Mouse (Mus musculus): ENCODE results near the gene Cdkn2a.

Gene Cdkn2a

DNA sequence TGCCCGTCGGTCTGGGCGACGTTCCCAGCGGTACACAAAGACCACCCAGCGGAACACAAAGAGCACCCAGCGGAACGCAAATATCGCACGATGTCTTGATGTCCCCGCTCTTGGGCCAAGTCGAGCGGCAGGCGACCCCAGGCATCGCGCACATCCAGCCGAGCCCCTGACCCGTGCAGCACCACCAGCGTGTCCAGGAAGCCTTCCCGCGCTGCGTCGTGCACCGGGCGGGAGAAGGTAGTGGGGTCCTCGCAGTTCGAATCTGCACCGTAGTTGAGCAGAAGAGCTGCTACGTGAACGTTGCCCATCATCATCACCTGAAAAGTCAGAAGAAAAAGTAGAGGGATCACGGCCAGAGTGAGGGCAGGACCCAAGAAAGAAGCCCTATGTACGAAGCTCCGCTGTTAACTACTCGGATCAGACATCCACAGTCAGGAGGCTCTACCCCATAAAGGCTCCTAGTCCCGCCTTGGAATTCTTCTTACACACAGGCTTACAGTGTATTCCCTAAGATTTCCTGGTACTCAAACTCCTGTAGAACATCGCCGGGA lies 17.7 kb downstream of the Cdkn2a start:
- DNase-seq = no peak

- no peak for DNase-seq
Observed at GRCm38 (mm10) chr4:89275811-89276584, 18.5 kb downstream of the Cdkn2a start.

DNA sequence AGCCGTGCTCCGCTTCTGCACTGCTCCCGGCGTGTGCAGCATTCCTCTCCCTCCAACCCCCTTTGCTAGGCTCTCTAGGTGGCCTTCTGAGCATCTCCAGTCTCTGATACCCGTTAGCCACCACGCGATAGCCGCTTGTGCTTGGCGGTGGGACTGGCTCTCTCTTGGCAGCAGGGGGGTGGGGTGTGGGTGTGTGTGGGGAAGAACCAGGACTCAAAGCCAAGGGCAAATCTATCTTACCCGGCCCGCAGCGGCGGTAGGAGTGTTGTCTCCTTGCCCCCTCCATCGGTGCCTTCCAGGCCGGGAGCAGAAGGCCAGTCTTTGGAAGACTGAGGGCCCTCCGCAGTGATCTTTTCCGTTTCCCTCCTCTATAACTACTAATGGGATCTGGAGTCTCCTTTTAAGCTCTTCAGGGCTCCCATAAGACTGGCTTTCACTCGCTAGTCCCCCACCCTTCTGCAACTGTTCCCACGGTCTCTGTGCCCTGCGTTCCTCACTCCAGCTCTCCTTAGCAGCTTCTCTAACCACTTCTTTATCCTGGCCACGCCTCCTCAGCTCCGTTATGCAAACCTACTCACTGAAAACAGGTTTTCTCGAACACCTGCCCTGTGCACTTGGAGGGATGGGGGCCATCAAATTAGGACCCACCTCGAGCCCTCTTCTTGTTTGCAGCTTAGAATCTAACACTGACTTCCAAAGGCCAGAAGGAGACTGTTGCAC lies 19.5 kb downstream of the Cdkn2a start:
- DNase-seq = no peak

DNA sequence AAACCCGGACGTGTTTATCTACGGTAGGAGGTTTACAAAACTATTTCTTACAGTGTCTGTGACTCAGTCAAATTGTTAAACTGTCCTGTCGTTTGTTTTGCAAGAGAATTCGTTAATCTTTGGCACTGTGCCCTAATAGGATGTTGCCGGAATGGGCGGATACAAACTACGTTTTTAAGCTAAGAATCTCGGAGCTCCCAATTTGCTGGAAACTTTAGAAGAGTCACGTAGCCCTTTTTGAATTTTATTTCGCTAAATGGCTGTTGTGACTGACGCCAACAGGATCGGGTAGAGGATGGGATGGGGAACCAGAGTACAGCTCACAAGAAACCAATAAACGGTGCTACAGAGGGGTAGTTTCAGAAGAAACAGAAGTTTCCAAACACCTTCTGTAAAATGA lies 20.4 kb downstream of the Cdkn2a start:
- no peak for DNase-seq

GRCm38 (mm10) chr4:89273585-89273984 lies 20.9 kb downstream of the Cdkn2a start:
- DNase-seq = no peak

- no peak for DNase-seq
Observed at GRCm38 (mm10) chr4:89272961-89273540, 21.4 kb downstream of the Cdkn2a start.

DNA sequence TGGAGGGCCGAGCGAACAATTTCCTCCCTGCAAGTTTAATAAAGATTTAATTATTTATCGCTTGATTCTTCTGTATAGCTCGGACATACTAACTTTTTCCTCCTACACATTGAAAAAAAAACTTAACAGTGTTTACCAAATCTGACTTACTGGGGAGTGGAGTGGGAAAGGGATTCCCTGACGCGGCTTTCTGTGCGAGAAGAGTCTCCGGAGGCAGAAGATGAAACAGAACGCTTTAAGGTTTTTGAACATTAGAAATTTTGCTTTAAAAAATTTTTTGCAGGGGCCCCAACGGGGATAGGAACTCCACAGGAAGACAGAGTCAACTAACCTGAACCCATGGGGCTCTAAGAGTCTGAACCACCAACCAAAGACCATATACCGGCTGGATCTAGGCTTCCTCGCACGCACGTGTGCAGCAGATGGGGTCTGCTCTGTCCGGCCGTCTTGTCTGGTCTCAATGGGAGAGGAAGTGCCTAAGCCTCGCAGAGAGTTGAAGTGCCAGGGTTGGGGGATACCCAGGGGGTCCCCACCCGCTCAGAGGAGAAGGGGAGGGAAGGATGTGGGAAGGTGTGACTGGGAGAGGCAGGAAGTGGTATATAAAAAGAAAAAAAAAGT lies 22.2 kb downstream of the Cdkn2a start:
- DNase-seq = no peak

DNA sequence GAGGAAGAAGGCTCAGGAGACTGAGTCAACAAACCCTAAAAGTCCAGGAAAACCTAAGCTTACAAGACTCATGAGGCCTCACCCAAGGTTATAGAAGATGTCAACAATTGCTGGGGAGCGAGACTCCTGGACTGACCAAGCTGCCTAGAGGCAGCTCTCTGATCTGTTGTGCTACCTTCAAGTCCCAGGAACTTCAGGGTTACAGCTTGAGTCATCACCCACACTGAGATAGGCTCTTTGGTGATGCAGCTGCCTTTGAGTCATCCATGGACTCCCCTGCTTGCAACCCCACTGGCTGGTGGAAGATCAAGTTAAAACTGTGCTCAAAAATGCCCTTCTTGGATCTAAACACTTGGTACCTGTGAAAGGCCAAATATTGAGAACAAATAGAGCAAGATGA lies 36.7 kb downstream of the Cdkn2a start:
- DNase-seq = no peak

- DNase-seq = no peak
Observed at GRCm38 (mm10) chr4:89234446-89234845, 60.0 kb downstream of the Cdkn2a start.
